Mouse (Mus musculus): Measurements from ENCODE around the gene Map1lc3b.
A peak's percentile ranks its signal among the peaks of the same experiment; 100 is the strongest.

The Map1lc3b gene

GRCm38 (mm10) chr8:121590203-121591177 lies at the start of gene Map1lc3b:
TSS of gene Map1lc3b (plus strand) at chr8:121590361.
- peak; percentile 93 to 99 for DNase-seq

GRCm38 (mm10) chr8:121541862-121542261 lies 48.3 kb upstream of the Map1lc3b start:
- DNase-seq: no peak

GRCm38 (mm10) chr8:121542901-121543300 lies 47.3 kb upstream of the Map1lc3b start:
- DNase-seq: no peak

- DNase-seq: no peak
Observed at GRCm38 (mm10) chr8:121544276-121544785, 45.8 kb upstream of the Map1lc3b start, which contains the start of gene 1700018B08Rik. TSS of gene 1700018B08Rik (minus strand) at chr8:121544320.

- DNase-seq: no peak
Observed at GRCm38 (mm10) chr8:121544936-121545335, 45.2 kb upstream of the Map1lc3b start.

GRCm38 (mm10) chr8:121547132-121547531 lies 43.0 kb upstream of the Map1lc3b start:
- DNase-seq: peak; percentile 81 to 84

GRCm38 (mm10) chr8:121550056-121550455 lies 40.1 kb upstream of the Map1lc3b start:
- DNase-seq: no peak

- no peak for DNase-seq
Observed at GRCm38 (mm10) chr8:121551065-121551985, 38.8 kb upstream of the Map1lc3b start.

- DNase-seq: no peak
Observed at GRCm38 (mm10) chr8:121552506-121552905, 37.7 kb upstream of the Map1lc3b start.

- DNase-seq: peak in 1 of 2 experiments; percentile 1
Observed at GRCm38 (mm10) chr8:121553831-121554475, 36.2 kb upstream of the Map1lc3b start.

GRCm38 (mm10) chr8:121557746-121558145 lies 32.4 kb upstream of the Map1lc3b start:
- peak in 1 of 2 experiments; percentile 1 for DNase-seq

GRCm38 (mm10) chr8:121558538-121558937 lies 31.6 kb upstream of the Map1lc3b start:
- peak in 1 of 2 experiments; percentile 1 for DNase-seq

- no peak for DNase-seq
Observed at GRCm38 (mm10) chr8:121559801-121560200, 30.4 kb upstream of the Map1lc3b start.

GRCm38 (mm10) chr8:121560432-121561100 lies 29.6 kb upstream of the Map1lc3b start:
- no peak for DNase-seq

GRCm38 (mm10) chr8:121561636-121562345 lies 28.4 kb upstream of the Map1lc3b start:
- peak; percentile 63 to 64 for DNase-seq

GRCm38 (mm10) chr8:121562941-121563351 lies 27.2 kb upstream of the Map1lc3b start:
- DNase-seq: peak; percentile 74 to 77

GRCm38 (mm10) chr8:121563701-121564100 lies 26.5 kb upstream of the Map1lc3b start:
- DNase-seq: no peak

GRCm38 (mm10) chr8:121568321-121568720 lies 21.8 kb upstream of the Map1lc3b start:
- DNase-seq: no peak

GRCm38 (mm10) chr8:121570335-121570734 lies 19.8 kb upstream of the Map1lc3b start:
- no peak for DNase-seq

GRCm38 (mm10) chr8:121570801-121571200 lies 19.4 kb upstream of the Map1lc3b start:
- DNase-seq: no peak

- no peak for DNase-seq
Observed at GRCm38 (mm10) chr8:121572121-121572520, 18.0 kb upstream of the Map1lc3b start.
